Mouse (Mus musculus) cerebellum, postnatal 36 days (tissue): ENCODE measurements at regions not wholly inside any gene's neighbourhood (a gene's known extent, or its start where the extent isn't known, plus 50 kb on each side); places are given as distances from the start of the nearest gene placed in this dataset.

Experiments used
- DNase-seq, 2 experiments: peaks; one replicate each; pipeline ENCODE4 v3.0.0; 2021 to 2022; ENCODE audit warnings: mixed read lengths in 2 of 2

GRCm38 (mm10) chr9:93940193-93940592 is 597.7 kb downstream of the 1190002N15Rik start:
- DNase-seq = no peak

GRCm38 (mm10) chr9:93930684-93931083 is 607.2 kb downstream of the 1190002N15Rik start:
- no peak for DNase-seq

- DNase-seq = no peak
These were observed 648.6 kb downstream of the 1190002N15Rik start for GRCm38 (mm10) chr9:93889256-93889655.

GRCm38 (mm10) chr9:93880112-93880511 is 657.8 kb downstream of the 1190002N15Rik start:
- DNase-seq = no peak

GRCm38 (mm10) chr9:93879572-93879971 is 658.3 kb downstream of the 1190002N15Rik start:
- no peak for DNase-seq

GRCm38 (mm10) chr9:93870778-93871177 is 667.1 kb downstream of the 1190002N15Rik start:
- DNase-seq = no peak

GRCm38 (mm10) chr9:93857937-93858336 is 679.9 kb downstream of the 1190002N15Rik start:
- no peak for DNase-seq

GRCm38 (mm10) chr9:93846411-93846810 is 691.5 kb downstream of the 1190002N15Rik start:
- DNase-seq = no peak

- no peak for DNase-seq
These were observed 694.0 kb downstream of the 1190002N15Rik start for GRCm38 (mm10) chr9:93843869-93844268.
